Mouse (Mus musculus) G1E (cell line): ENCODE data around the gene 2010111I01Rik.

Experiments used
- CTCF ChIP-seq: IDR thresholded peaks from 2 replicates; pipeline ENCODE4 v1.5.1; 2012; ENCODE audit warnings: low read depth, low read length, inconsistent platforms, mixed read lengths
- TAL1 ChIP-seq: conservative IDR thresholded peaks from 2 replicates; pipeline ENCODE4 v1.6.1; 2012; ENCODE audit warnings: low read depth, low read length, inconsistent platforms, mixed read lengths

- TF ChIP-seq CTCF (no peak), TAL1 (no peak)
Observed at GRCm38 (mm10) chr13:63151028-63151738, 186.5 kb downstream of the 2010111I01Rik start.
